Mouse (Mus musculus): Measurements from ENCODE around the gene Plekhj1. TPM values are rescaled to one million over a fixed set of nuclear protein-coding genes. Genes with fewer than 3 reads are reported as not detected.
A peak's percentile ranks its signal among the peaks of the same experiment; 100 is the strongest.

Plekhj1 gene
- total RNA-seq, 2 experiments from 2014 or later = 66.1 to 77.7 TPM

GRCm38 (mm10) chr10:80755291-80756015, 43.0 kb downstream of the Plekhj1 start:
- no peak for DNase-seq (ENCODE audit: low spot score in 2 of 2)

- DNase-seq (ENCODE audit: low spot score in 2 of 2) = peak; percentile 99
These were observed 43.7 kb downstream of the Plekhj1 start, which contains the start of gene Dot1l for GRCm38 (mm10) chr10:80754594-80755290. Gene Dot1l, plus strand, starts transcription at chr10:80755206.

GRCm38 (mm10) chr10:80752079-80752625, 46.3 kb downstream of the Plekhj1 start:
- peak in 1 of 2 experiments; percentile 8 for DNase-seq (ENCODE audit: low spot score in 2 of 2)

GRCm38 (mm10) chr10:80751188-80751832, 47.1 kb downstream of the Plekhj1 start:
- DNase-seq (ENCODE audit: low spot score in 2 of 2) = peak; percentile 72 to 74

- DNase-seq (ENCODE audit: low spot score in 2 of 2) = no peak
These were observed 49.8 kb downstream of the Plekhj1 start for GRCm38 (mm10) chr10:80748609-80749008.

GRCm38 (mm10) chr10:80747410-80747809, 51.0 kb downstream of the Plekhj1 start:
- DNase-seq (ENCODE audit: low spot score in 2 of 2) = peak; percentile 82 to 84

Small RNAs within 50 kb of the gene (microRNA-seq; reads per million reads assigned to microRNA genes)
- 4.7 to 6.7 reads per million in 2 experiments for gene Mir1982

Other genes starting within 250 kb of the Plekhj1 start
- gene Rexo1, start 237.1 kb downstream of the Plekhj1 start, total RNA-seq (2021) = 10 to 100 TPM; 41.4 to 42.3 TPM
- gene Klf16, start 221.3 kb downstream of the Plekhj1 start, total RNA-seq (2021) = 10 to 100 TPM; 54.8 to 68.7 TPM
- gene Abhd17a, start 208.3 kb downstream of the Plekhj1 start, total RNA-seq (2021) = 100 to 1,000 TPM; 179 to 185 TPM
- 10 to 100 TPM; 49.1 to 50.5 TPM for gene Scamp4, start 195.8 kb downstream of the Plekhj1 start, total RNA-seq (2021)
- 1 to 10 TPM; 2.3 to 6.4 TPM for gene Adat3, start 195.7 kb downstream of the Plekhj1 start, total RNA-seq (2021)
- gene Gm49322, start 192.6 kb downstream of the Plekhj1 start, total RNA-seq (2021) = 1 to 10 TPM; 3.5 to 3.7 TPM
- 100 to 1,000 TPM; 253 to 267 TPM for gene Csnk1g2, start 175.8 kb downstream of the Plekhj1 start, total RNA-seq (2021)
- gene Btbd2, start 141.6 kb downstream of the Plekhj1 start, total RNA-seq (2021) = 10 to 100 TPM; 87.6 to 93.8 TPM
- 10 to 100 TPM; 43.3 to 47.7 TPM for gene Mknk2, start 120.5 kb downstream of the Plekhj1 start, total RNA-seq (2021)
- gene Mob3a, start 96.6 kb downstream of the Plekhj1 start, total RNA-seq (2021) = 10 to 100 TPM; 17.1 to 17.2 TPM
- 10 to 100 TPM; 42.6 to 45.2 TPM for gene Izumo4, start 96.4 kb downstream of the Plekhj1 start, total RNA-seq (2021)
- 100 to 1,000 TPM; 140 to 153 TPM for gene Ap3d1, start 56.4 kb downstream of the Plekhj1 start, total RNA-seq (2021)
- 10 to 100 TPM; 43.0 to 44.4 TPM for gene Dot1l, start 43.4 kb downstream of the Plekhj1 start, total RNA-seq (2021)
- gene Sf3a2, start 428 bp downstream of the Plekhj1 start, total RNA-seq (2021) = 10 to 100 TPM; 46.8 to 53.3 TPM
- 1 to 10 TPM; 2.4 to 2.9 TPM for gene Amh, start 6.6 kb upstream of the Plekhj1 start, total RNA-seq (2021)
- gene Jsrp1, start 14.9 kb upstream of the Plekhj1 start, total RNA-seq (2021) = 1 to 10 TPM; 6.6 to 8.0 TPM
- 100 to 1,000 TPM; 517 to 561 TPM for gene Oaz1, start 28.0 kb upstream of the Plekhj1 start, total RNA-seq (2021)
- gene Lingo3, start 45.4 kb upstream of the Plekhj1 start, total RNA-seq (2021) = 10 to 100 TPM; 35.4 to 45.0 TPM
- gene Lsm7, start 56.6 kb upstream of the Plekhj1 start, total RNA-seq (2021) = 10 to 100 TPM; 34.8 to 48.8 TPM
- 10 to 100 TPM; 45.6 to 53.7 TPM for gene Sppl2b, start 56.6 kb upstream of the Plekhj1 start, total RNA-seq (2021)
- gene Tmprss9, start 73.2 kb upstream of the Plekhj1 start, total RNA-seq (2021) = under 1 TPM; 0.12 to 0.26 TPM
- 100 to 1,000 TPM; 131 to 136 TPM for gene Timm13, start 102.3 kb upstream of the Plekhj1 start, total RNA-seq (2021)
- 10 to 100 TPM; 20.0 to 20.1 TPM for gene Lmnb2, start 119.6 kb upstream of the Plekhj1 start, total RNA-seq (2021)
- gene Gadd45b, start 131.4 kb upstream of the Plekhj1 start, total RNA-seq (2021) = 10 to 100 TPM; 25.1 to 38.3 TPM
- gene Gng7, start 216.3 kb upstream of the Plekhj1 start, total RNA-seq (2021) = 100 to 1,000 TPM; 107 to 137 TPM
- 100 to 1,000 TPM; 104 to 113 TPM for gene Diras1, start 227.0 kb upstream of the Plekhj1 start, total RNA-seq (2021)
- gene Slc39a3, start 238.8 kb upstream of the Plekhj1 start, total RNA-seq (2021) = 10 to 100 TPM; 56.9 to 60.1 TPM

All from left cerebral cortex, adult 18-20 months (tissue).